Mouse (Mus musculus) kidney, adult 2 months (tissue): ENCODE measurements around the gene Scfd2.

Experiments used
- CTCF ChIP-seq: fragments of 200-500 bp; conservative IDR thresholded peaks from 2 replicates; pipeline ENCODE4 v1.5.1; 2011; ENCODE audit warnings: low read depth, mild to moderate bottlenecking, control low read depth, low read length, moderate library complexity, mixed read lengths; ENCODE audit not compliant: insufficient read depth, insufficient read length
- POLR2A ChIP-seq: fragments of 200-500 bp; IDR thresholded peaks from one replicate; pipeline ENCODE4 v1.6.1; 2011; ENCODE audit warnings: low read depth, low read length, control low read depth

DNA sequence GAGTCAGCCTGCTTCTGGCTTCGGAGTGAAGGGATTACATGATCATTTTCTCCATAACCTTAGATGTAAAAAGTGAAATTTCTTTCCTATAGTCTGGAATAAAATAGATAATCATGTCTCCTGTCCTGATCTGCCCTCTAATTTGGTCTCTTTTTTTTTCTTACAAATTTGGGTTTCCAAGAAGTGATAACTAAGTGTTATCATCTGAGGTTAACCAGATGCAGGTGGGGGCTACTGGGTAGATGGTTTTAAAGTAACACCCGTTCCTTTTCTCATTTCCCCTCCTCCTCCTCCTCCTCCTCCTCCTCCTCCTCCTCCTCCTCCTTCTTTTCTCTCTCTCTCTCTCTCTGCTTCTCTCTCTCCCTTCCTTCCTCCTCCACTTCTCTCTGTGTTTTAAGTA lies 338.6 kb downstream of the Scfd2 start:
- no peak for TF ChIP-seq POLR2A
- no peak for TF ChIP-seq CTCF
